Mouse (Mus musculus): ENCODE measurements around the gene Nt5e.

GRCm38 (mm10) chr9:88342241-88342640 is 15.2 kb downstream of the Nt5e start:
- TF ChIP-seq CTCF (IDR thresholded peaks at IDR 0.05; ENCODE audit: low read depth) (no peak), EP300 (IDR thresholded peaks at IDR 0.05; ENCODE audit: low read depth) (no peak)
